Mouse (Mus musculus) E14TG2a.4 (cell line): ENCODE results near the gene Tmem260.

Experiments
- H3K27me3 ChIP-seq: 2 replicates; pipeline ENCODE4 v1.6.1; 2014; ENCODE audit warnings: low read length, control low read depth; ENCODE audit not compliant: insufficient read depth
- H3K36me3 ChIP-seq: 2 replicates; pipeline ENCODE4 v1.6.1; 2014; ENCODE audit warnings: low read length, control low read depth; ENCODE audit not compliant: insufficient read depth
- H3K4me1 ChIP-seq: replicated peaks from 2 replicates; pipeline ENCODE4 v1.6.1; 2014; ENCODE audit warnings: low read depth, low read length, control low read depth
- H3K4me3 ChIP-seq: replicated peaks from 2 replicates; pipeline ENCODE4 v1.5.1; 2014; ENCODE audit warnings: mild to moderate bottlenecking, low read length
- H3K9me3 ChIP-seq: 2 replicates; pipeline ENCODE4 v1.6.1; 2014; ENCODE audit warnings: low read length, control low read depth
- CTCF ChIP-seq: conservative IDR thresholded peaks from 2 replicates; pipeline ENCODE4 v1.5.1; 2014; ENCODE audit warnings: low read length
- NANOG ChIP-seq: IDR thresholded peaks from 2 replicates; pipeline ENCODE4 v1.6.1; 2014; ENCODE audit warnings: borderline replicate concordance, low read length, mixed read lengths
- POU5F1 ChIP-seq: IDR thresholded peaks from 2 replicates; pipeline ENCODE4 v1.6.1; 2014; ENCODE audit warnings: low read length, borderline replicate concordance

Gene Tmem260

DNA sequence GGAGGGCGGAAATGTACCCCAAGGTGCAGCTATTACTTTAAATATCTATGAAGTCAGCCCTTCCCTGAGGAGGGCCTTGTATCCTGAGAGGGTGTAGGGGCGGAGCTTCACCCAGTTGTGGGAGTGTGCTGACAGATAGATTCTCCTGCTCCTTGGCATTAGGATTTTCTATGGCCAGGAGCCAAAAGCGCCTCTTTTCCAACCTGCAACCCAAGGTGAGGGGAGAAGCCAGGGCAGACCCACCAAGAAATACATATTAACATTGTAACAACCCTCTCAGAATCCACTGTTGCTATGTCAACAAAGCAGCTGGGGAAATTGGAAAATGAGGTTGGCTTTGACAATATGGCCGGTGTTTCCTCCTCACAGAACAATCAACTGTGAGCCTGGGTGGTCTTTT is 107.3 kb downstream of the Tmem260 start:
- Histone ChIP-seq H3K9me3 (no peaks in the 10 kb centered on the region), H3K27me3 (peaks cover 19% of the 10 kb centered on the region), H3K4me1 (peaks cover 30% of the 10 kb centered on the region), H3K36me3 (no peaks in the 10 kb centered on the region), H3K4me3 (peak overlapping the region; percentile 43; the same call in 1 of the 2 replicates)
- TF ChIP-seq POU5F1 (no peak), NANOG (no peak), CTCF (no peak)

DNA sequence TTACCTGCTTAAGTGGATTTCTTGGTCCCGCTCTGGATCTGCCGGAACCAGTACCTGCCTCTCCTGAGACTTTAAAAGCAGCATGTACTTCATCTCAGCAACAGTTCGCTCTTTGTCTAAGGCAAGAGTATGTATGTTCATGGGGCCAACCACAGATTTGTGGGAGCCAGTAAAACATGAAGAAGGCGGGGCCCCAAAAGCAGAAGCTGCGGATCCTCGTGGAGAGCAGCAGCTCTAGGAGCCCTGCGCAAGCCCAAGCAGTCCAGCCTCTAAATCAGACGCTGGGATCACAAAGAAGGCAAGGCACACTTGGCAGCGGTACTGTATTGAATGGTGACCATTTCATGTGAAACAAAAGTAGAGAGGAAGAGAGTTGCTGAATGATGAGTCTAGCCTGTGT is 107.8 kb downstream of the Tmem260 start:
- peak overlapping the region; percentile 43 for H3K4me3 ChIP-seq
- peaks cover 19% of the 10 kb centered on the region for H3K27me3 ChIP-seq
- H3K4me1 ChIP-seq: peaks cover 30% of the 10 kb centered on the region
- TF ChIP-seq POU5F1: no peak
- TF ChIP-seq NANOG: no peak
- TF ChIP-seq CTCF: no peak
- no peaks in the 10 kb centered on the region for H3K36me3 ChIP-seq
- H3K9me3 ChIP-seq: no peaks in the 10 kb centered on the region

DNA sequence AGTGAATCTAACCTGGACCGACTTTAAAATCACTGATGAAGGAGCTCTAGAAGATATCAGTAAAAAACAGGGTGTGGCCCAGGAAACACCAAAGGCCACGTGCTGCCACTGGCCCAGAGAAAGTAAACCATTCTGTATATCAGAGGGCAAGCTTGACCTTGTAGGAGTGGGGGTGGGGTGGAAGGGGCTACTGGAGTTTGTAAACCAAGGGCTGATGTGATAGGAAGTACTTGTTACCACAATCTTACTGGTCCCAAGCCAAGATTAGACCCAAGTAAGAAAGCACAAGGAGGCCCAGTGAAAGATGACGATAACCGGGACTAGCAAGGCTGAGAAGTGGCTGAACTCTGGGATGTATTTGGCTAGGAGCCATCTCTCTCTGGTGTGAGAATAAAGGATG is 113.1 kb downstream of the Tmem260 start:
- H3K27me3 ChIP-seq: peaks cover 36% of the 10 kb centered on the region
- H3K4me1 ChIP-seq: peaks cover 4% of the 10 kb centered on the region; the same call in 1 of the 2 replicates
- TF ChIP-seq CTCF: no peak
- no peaks in the 10 kb centered on the region for H3K36me3 ChIP-seq
- no peaks in the 10 kb centered on the region for H3K9me3 ChIP-seq
- no peak overlapping the region for H3K4me3 ChIP-seq

DNA sequence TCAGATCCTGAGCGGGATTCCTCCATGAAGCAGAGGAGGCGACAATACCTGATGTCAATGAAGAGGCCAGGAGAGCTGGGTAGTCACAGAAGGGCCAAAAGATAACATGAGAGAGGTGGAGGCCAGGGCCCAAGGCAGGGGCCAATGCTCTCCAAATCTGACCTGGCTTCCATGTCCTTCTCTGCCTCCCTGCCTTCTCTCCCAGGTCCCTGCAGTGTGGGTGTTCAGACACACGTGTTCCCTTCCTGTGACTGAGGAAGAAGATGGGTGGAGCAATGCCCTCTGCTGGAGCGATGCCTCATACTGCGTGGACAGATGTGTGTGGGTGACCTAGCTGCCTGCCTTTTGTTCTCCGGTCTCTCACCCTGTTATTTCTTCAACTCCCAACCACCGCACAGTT is 113.8 kb downstream of the Tmem260 start:
- H3K27me3 ChIP-seq: peaks cover 32% of the 10 kb centered on the region
- no peak overlapping the region for H3K4me3 ChIP-seq
- no peaks in the 10 kb centered on the region for H3K9me3 ChIP-seq
- no peak for TF ChIP-seq CTCF
- no peak for TF ChIP-seq NANOG
- TF ChIP-seq POU5F1: no peak
- H3K4me1 ChIP-seq: no peaks in the 10 kb centered on the region
- H3K36me3 ChIP-seq: no peaks in the 10 kb centered on the region

DNA sequence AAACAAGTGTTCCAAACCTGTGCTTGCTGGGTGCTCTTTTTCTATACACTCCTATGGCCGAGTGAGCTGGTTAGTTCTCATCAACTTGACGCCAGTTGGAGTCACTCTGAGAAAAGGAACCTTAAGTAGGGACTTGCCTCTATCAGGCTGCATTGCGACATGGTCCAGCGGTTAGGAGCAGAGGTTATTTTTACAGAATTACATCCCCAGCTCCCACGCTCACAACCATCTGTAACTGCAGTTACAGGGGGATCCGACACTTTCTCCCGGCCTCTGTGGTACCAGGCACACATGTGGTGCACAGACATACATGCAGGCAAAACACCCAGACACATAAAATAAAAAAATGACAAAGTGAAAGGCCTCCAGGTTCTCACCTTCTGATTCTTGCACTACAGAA is 120.7 kb downstream of the Tmem260 start:
- Histone ChIP-seq H3K27me3 (peaks cover 21% of the 10 kb centered on the region), H3K4me3 (no peak overlapping the region), H3K36me3 (no peaks in the 10 kb centered on the region), H3K9me3 (no peaks in the 10 kb centered on the region), H3K4me1 (peaks cover 7% of the 10 kb centered on the region; the same call in 1 of the 2 replicates)
- TF ChIP-seq POU5F1 (no peak), NANOG (no peak), CTCF (no peak)
